Mouse (Mus musculus): ENCODE results near the gene Olfr1392.

DNA sequence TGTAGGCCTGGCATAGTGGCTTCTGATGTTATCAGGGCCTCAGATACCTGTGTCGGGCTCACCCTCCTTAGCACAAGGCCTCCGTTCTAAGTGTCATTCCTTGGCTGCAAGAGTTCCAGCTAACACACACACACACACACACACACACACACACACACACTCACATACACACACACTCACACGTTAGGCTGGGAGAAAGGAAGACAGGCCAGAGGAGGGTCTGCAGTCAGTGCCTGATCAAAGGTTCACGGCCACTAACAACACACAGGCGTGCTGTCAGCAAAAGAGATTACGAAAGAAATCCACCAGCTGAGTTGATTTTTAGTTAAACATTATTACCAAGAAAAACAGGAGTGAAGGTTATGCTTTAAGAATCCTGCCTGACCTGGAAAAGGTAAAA, 18.4 kb upstream of the Olfr1392 start:
- no peak for TF ChIP-seq CTCF (IDR thresholded peaks at IDR 0.05; ENCODE audit: borderline replicate concordance, control insufficient read depth, extremely low read depth, insufficient read depth, low read length, poor library complexity)
- TF ChIP-seq POLR2A (IDR thresholded peaks at IDR 0.05; ENCODE audit: control insufficient read depth, extremely low read depth, insufficient read depth, low read length, poor library complexity), result no peak

Measured in thymus, adult 2 months (tissue).